Mouse (Mus musculus) myocyte (in vitro differentiated cells): ENCODE results near the gene Syde2. TPM values are rescaled to one million over a fixed set of nuclear protein-coding genes. Genes with fewer than 3 reads are reported as not detected.
A peak's percentile ranks its signal among the peaks of the same experiment; 100 is the strongest.

Experiments used
- H3K27me3 ChIP-seq: one replicate; pipeline ENCODE4 v1.6.1; 2011; ENCODE audit not compliant: control insufficient read depth, insufficient read depth, insufficient read length
- H3K36me3 ChIP-seq: one replicate; pipeline ENCODE4 v1.6.1; 2011; ENCODE audit not compliant: control insufficient read depth, insufficient read depth
- H3K4me2 ChIP-seq: one replicate; pipeline ENCODE4 v1.6.1; 2011; ENCODE audit warnings: low read depth, control low read depth
- H3K4me3 ChIP-seq: one replicate; pipeline ENCODE4 v1.5.1; 2011; ENCODE audit warnings: mild to moderate bottlenecking, control low read depth, moderate library complexity
- H3K79me2 ChIP-seq: one replicate; pipeline ENCODE4 v1.6.1; 2011; ENCODE audit not compliant: control insufficient read depth, insufficient read depth
- H3ac ChIP-seq: one replicate; pipeline ENCODE4 v1.6.1; 2011; ENCODE audit not compliant: control insufficient read depth, insufficient read length
- CEBPB ChIP-seq: IDR thresholded peaks from 2 replicates; pipeline ENCODE4 v1.6.1; 2011; ENCODE audit warnings: mild to moderate bottlenecking, moderate library complexity; ENCODE audit not compliant: poor library complexity, insufficient read depth, severe bottlenecking
- E2F4 ChIP-seq: IDR thresholded peaks from one replicate; pipeline ENCODE4 v1.6.1; 2011; ENCODE audit warnings: mild to moderate bottlenecking, control low read depth, moderate library complexity; ENCODE audit not compliant: insufficient read depth
- MAX ChIP-seq: IDR thresholded peaks from one replicate; pipeline ENCODE4 v1.6.1; 2011; ENCODE audit warnings: low read depth, mild to moderate bottlenecking, control low read depth
- MYOD1 ChIP-seq, 3 experiments: IDR thresholded peaks; one replicate each; pipeline ENCODE4 v1.6.1; 2011; ENCODE audit warnings: control low read depth in 2 of 3, low read depth in 2 of 3, mild to moderate bottlenecking in 2 of 3, moderate library complexity in 1 of 3; ENCODE audit not compliant: insufficient read length in 2 of 3, control insufficient read depth in 1 of 3
- MYOG ChIP-seq, 3 experiments: IDR thresholded peaks; one replicate each; pipeline ENCODE4 v1.6.1; 2011; ENCODE audit warnings: control low read depth in 2 of 3, low read depth in 2 of 3, mild to moderate bottlenecking in 2 of 3; ENCODE audit not compliant: insufficient read length in 2 of 3, control insufficient read depth in 1 of 3, insufficient read depth in 1 of 3
- POLR2A ChIP-seq: IDR thresholded peaks from one replicate; pipeline ENCODE4 v1.6.1; 2011; ENCODE audit warnings: low read depth, mild to moderate bottlenecking, control low read depth, moderate library complexity; ENCODE audit not compliant: insufficient read length
- POLR2AphosphoS2 ChIP-seq: IDR thresholded peaks from one replicate; pipeline ENCODE4 v1.6.1; 2011; ENCODE audit warnings: low read depth, control low read depth; ENCODE audit not compliant: insufficient read length
- REST ChIP-seq: IDR thresholded peaks from one replicate; pipeline ENCODE4 v1.6.1; 2011; ENCODE audit warnings: mild to moderate bottlenecking, control low read depth, moderate library complexity; ENCODE audit not compliant: insufficient read depth, insufficient read length
- SRF ChIP-seq: IDR thresholded peaks from one replicate; pipeline ENCODE4 v1.6.1; 2011; ENCODE audit warnings: low read depth; ENCODE audit not compliant: control insufficient read depth, insufficient read length
- TCF12 ChIP-seq: IDR thresholded peaks from one replicate; pipeline ENCODE4 v1.6.1; 2011; ENCODE audit warnings: mild to moderate bottlenecking, control low read depth; ENCODE audit not compliant: poor library complexity, insufficient read depth, severe bottlenecking
- TCF3 ChIP-seq: IDR thresholded peaks from one replicate; pipeline ENCODE4 v1.6.1; 2011; ENCODE audit warnings: low read depth, control low read depth; ENCODE audit not compliant: insufficient read length
- USF1 ChIP-seq: IDR thresholded peaks from one replicate; pipeline ENCODE4 v1.6.1; 2011; ENCODE audit warnings: low read depth, mild to moderate bottlenecking, control low read depth, moderate library complexity
- polyA plus RNA-seq: library from polyadenylated mRNA; unstranded; fragments of >200 nt; fragmentation: generic; extraction: Trizol; gene quantifications from one replicate; pipeline ENCODE4 v1.2.1, GENCODE M21; 2012; ENCODE audit warnings: missing spikeins

Gene Syde2
- polyA plus RNA-seq, 1 experiment = 0.73 TPM

DNA sequence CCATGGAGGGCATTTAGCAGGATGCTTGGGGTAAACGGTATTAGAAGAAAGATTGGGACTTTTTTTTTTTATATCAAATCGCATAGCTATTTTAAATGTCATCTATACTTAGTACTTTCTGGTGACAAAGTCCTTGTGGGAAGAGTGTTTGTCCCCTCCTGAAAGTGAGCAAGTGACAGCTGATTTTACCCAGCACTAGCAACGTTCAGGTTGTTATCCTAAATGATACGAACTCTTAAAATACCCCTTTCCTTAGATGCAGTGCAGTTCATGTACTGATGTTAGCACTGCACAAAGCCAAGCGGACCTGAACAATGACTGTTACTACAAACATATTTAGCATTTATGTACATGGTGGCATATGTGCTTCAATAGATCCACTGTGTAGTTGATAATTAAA, 20.9 kb upstream of the Syde2 start:
- Histone ChIP-seq H3K79me2 (no peaks in the 10 kb centered on the region), H3K27me3 (no peaks in the 10 kb centered on the region), H3ac (no peak overlapping the region), H3K36me3 (no peaks in the 10 kb centered on the region), H3K4me3 (no peak overlapping the region), H3K4me2 (no peak overlapping the region)
- TF ChIP-seq MAX (no peak), CEBPB (no peak), E2F4 (no peak), TCF3 (no peak), TCF12 (no peak), MYOG (IDR thresholded peaks at IDR 0.05; ENCODE audit: control insufficient read depth in 1 of 3, insufficient read depth in 1 of 3, insufficient read length in 2 of 3, low read depth in 2 of 3) (no peak), REST (no peak), SRF (no peak), USF1 (no peak), POLR2A (no peak), POLR2AphosphoS2 (no peak), MYOD1 (IDR thresholded peaks at IDR 0.05; ENCODE audit: control insufficient read depth in 1 of 3, insufficient read length in 2 of 3, low read depth in 2 of 3) (no peak)

DNA sequence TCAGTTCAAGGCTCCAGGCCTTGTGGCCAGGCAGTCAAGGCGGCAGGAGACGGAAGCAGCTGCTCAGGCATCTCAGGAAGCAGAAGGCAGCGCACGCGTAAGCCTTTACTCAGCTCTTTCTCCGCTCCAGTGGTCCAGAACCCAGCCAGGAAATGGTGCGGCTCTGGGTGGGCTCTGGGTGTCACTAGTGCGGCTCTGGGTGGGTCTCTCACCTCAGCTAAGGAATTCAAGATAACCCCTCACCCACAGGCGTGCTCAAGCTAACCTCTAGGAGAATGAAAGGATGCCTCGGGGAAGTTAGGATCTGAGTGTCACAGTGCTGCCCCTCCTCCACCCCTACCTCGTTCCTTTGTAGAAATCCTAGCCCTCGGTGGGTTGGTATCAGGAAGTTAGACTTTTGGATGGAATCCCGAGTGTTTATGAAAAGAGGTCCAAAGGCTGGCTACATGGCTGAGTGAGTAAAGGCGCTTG, 18.6 kb upstream of the Syde2 start:
- Histone ChIP-seq H3K79me2 (no peaks in the 10 kb centered on the region), H3K27me3 (no peaks in the 10 kb centered on the region), H3K36me3 (no peaks in the 10 kb centered on the region), H3ac (no peak overlapping the region), H3K4me2 (no peak overlapping the region), H3K4me3 (no peak overlapping the region)
- TF ChIP-seq POLR2A = no peak
- TF ChIP-seq USF1 = no peak
- no peak for TF ChIP-seq MAX
- no peak for TF ChIP-seq MYOD1 (IDR thresholded peaks at IDR 0.05; ENCODE audit: control insufficient read depth in 1 of 3, insufficient read length in 2 of 3, low read depth in 2 of 3)
- no peak for TF ChIP-seq TCF3
- TF ChIP-seq E2F4 = no peak
- no peak for TF ChIP-seq REST
- no peak for TF ChIP-seq SRF
- no peak for TF ChIP-seq MYOG (IDR thresholded peaks at IDR 0.05; ENCODE audit: control insufficient read depth in 1 of 3, insufficient read depth in 1 of 3, insufficient read length in 2 of 3, low read depth in 2 of 3)
- TF ChIP-seq POLR2AphosphoS2 = no peak
- TF ChIP-seq CEBPB = no peak
- TF ChIP-seq TCF12 = no peak

DNA sequence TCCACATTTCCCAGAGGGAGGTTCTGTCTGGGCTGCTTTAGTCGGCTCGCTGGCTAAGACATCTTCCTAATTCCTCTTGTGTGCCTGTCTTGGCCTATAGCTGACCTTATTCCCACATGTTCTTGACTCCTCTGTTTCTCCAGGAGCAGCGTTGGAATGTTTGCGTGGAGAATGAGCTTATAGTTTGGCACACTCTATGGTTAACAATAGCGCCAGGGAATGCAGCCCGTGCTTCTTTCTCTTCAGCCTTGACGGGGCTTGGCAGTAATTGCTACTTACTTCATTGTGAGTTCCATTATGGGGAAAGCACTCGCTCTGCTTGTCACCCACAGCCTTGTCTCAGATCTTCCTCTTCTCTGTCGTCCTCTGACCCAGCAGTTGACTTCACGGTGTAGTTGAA, 16.2 kb upstream of the Syde2 start:
- Histone ChIP-seq H3K4me2 (no peak overlapping the region), H3K4me3 (no peak overlapping the region), H3K36me3 (no peaks in the 10 kb centered on the region), H3K79me2 (no peaks in the 10 kb centered on the region), H3K27me3 (no peaks in the 10 kb centered on the region), H3ac (no peak overlapping the region)
- no peak for TF ChIP-seq CEBPB
- no peak for TF ChIP-seq POLR2AphosphoS2
- TF ChIP-seq E2F4 = no peak

DNA sequence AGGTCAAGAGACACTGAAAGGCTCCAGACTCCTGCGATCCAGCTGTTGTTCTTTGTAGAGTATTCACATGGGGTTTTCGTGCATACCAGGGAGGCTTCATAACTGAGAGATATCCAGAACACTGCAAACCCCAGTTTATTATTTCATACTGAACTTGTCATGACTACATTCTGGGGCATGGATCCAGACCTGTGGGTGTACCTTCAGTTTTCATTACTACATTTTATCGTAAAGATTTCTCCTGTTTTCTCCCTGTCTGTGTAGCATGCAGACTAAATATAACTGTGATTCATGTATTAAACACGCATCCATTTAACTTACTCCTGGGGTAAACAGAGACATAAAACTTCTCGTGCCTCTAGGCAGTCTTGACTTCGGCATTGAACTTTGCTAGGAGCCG, 12.7 kb upstream of the Syde2 start:
- Histone ChIP-seq H3K4me2 (peak overlapping the region; percentile 18), H3ac (no peak overlapping the region), H3K79me2 (no peaks in the 10 kb centered on the region), H3K27me3 (no peaks in the 10 kb centered on the region), H3K4me3 (no peak overlapping the region), H3K36me3 (no peaks in the 10 kb centered on the region)
- TF ChIP-seq POLR2AphosphoS2 = no peak
- TF ChIP-seq SRF = no peak
- TF ChIP-seq USF1 = no peak
- TF ChIP-seq TCF12 = no peak
- no peak for TF ChIP-seq E2F4
- TF ChIP-seq REST = no peak
- no peak for TF ChIP-seq POLR2A

DNA sequence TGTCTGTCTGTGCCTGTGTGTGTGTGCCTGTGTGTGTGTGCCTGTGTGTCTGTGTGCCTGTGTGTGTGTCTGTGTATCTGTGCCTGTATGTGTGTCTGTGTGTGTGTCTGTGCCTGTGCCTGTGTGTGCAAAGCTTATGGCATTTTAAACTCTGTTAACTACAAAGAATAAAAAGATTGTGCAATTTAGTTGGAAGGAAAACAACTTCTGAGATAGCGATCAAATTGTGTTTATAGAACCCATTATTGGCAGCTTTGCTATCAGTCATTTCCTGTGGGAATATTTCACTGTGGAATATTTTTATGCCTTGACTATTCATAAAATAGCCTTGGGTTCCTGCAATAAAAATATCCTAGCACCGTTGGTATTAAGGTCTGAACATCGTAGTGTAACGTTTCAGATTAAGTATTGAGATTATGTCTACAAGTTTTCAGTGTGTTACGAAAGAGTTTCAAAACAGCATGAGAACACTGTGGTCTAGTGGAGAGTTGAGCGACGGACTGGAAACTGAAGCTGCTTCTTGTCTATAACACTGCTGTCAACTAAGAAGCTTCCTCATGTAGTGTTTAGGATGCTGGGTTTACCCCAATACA, 2.2 kb upstream of the Syde2 start:
- H3ac ChIP-seq = no peak overlapping the region
- TF ChIP-seq SRF = no peak
- no peak for TF ChIP-seq MAX
- no peak for TF ChIP-seq REST
- no peak for TF ChIP-seq CEBPB
- no peak for TF ChIP-seq POLR2A
- no peak for TF ChIP-seq TCF12
- no peak for TF ChIP-seq MYOD1 (IDR thresholded peaks at IDR 0.05; ENCODE audit: control insufficient read depth in 1 of 3, insufficient read length in 2 of 3, low read depth in 2 of 3)
- TF ChIP-seq TCF3 = no peak
- TF ChIP-seq MYOG (IDR thresholded peaks at IDR 0.05; ENCODE audit: control insufficient read depth in 1 of 3, insufficient read depth in 1 of 3, insufficient read length in 2 of 3, low read depth in 2 of 3) = no peak
- no peak for TF ChIP-seq E2F4
- no peak for TF ChIP-seq USF1
- no peak for TF ChIP-seq POLR2AphosphoS2
- no peaks in the 10 kb centered on the region for H3K36me3 ChIP-seq
- no peaks in the 10 kb centered on the region for H3K79me2 ChIP-seq
- H3K27me3 ChIP-seq = no peaks in the 10 kb centered on the region
- no peak overlapping the region for H3K4me2 ChIP-seq
- no peak overlapping the region for H3K4me3 ChIP-seq
